Mouse (Mus musculus) bone marrow, adult 2 months (tissue): ENCODE measurements around the gene Osbpl6. TPM values are rescaled to one million over a fixed set of nuclear protein-coding genes. Genes with fewer than 3 reads are reported as not detected.
"Not testable (repeated sequence)": the region's sequence is repeated elsewhere in the genome, so short reads cannot be mapped to it uniquely, and the experiment has no call there.

Experiments
- H3K27ac ChIP-seq: fragments of 200-500 bp; 2 replicates; pipeline ENCODE4 v1.5.1; 2012; ENCODE audit warnings: low read depth, mild to moderate bottlenecking, control low read depth, inconsistent platforms, low read length; ENCODE audit not compliant: control insufficient read depth, poor library complexity, insufficient read depth
- H3K4me1 ChIP-seq: fragments of 200-500 bp; 2 replicates; pipeline ENCODE4 v1.6.1; 2011; ENCODE audit warnings: low read length; ENCODE audit not compliant: control insufficient read depth, insufficient read depth
- H3K4me3 ChIP-seq: fragments of 200-500 bp; replicated peaks from 2 replicates; pipeline ENCODE3; 2011; ENCODE audit warnings: mild to moderate bottlenecking, low read depth, low read length, control low read depth; ENCODE audit not compliant: control insufficient read depth
- CTCF ChIP-seq: fragments of 200-500 bp; IDR thresholded peaks from 2 replicates; pipeline ENCODE4 v1.5.1; 2011; ENCODE audit warnings: low read length, control low read depth; ENCODE audit not compliant: control insufficient read depth, insufficient read depth
- POLR2A ChIP-seq: fragments of 200-500 bp; IDR thresholded peaks from 2 replicates; pipeline ENCODE4 v1.6.1; 2011; ENCODE audit warnings: low read depth, mild to moderate bottlenecking, control low read depth, low read length, borderline replicate concordance; ENCODE audit not compliant: control insufficient read depth
- WGBS: fragments of 180-500 bp; shearing (Covaris S2); methylation state at CpG from one replicate; pipeline ENCODE4 v1.1.7; 2018; 5-methylcytosine and 5-hydroxymethylcytosine counted together
- polyA plus RNA-seq: library from polyadenylated mRNA; stranded (reverse); fragments of >200 nt; gene quantifications from 2 replicates; pipeline ENCODE4 v1.2.4, GENCODE M21; 2011; ENCODE audit warnings: low replicate concordance; ENCODE audit not compliant: missing spikeins, insufficient read depth, insufficient read length

The Osbpl6 gene
- polyA plus RNA-seq, 1 experiment, result 0.92 TPM

- Histone ChIP-seq H3K4me3 (no peak overlapping the region), H3K4me1 (no peaks in the 10 kb centered on the region), H3K27ac (no peak overlapping the region)
- WGBS, result 73% methylated on average over 3 of the region's 3 CpGs
- TF ChIP-seq CTCF, result no peak
- TF ChIP-seq POLR2A, result no peak
Measured at GRCm38 (mm10) chr2:76606704-76607103, 200.4 kb downstream of the Osbpl6 start.

GRCm38 (mm10) chr2:76610326-76611104, 204.2 kb downstream of the Osbpl6 start:
- no peak overlapping the region for H3K27ac ChIP-seq
- WGBS, result 26% methylated on average over 10 of the region's 10 CpGs
- no peaks in the 10 kb centered on the region for H3K4me1 ChIP-seq
- no peak overlapping the region for H3K4me3 ChIP-seq
- no peak for TF ChIP-seq CTCF
- no peak for TF ChIP-seq POLR2A

DNA sequence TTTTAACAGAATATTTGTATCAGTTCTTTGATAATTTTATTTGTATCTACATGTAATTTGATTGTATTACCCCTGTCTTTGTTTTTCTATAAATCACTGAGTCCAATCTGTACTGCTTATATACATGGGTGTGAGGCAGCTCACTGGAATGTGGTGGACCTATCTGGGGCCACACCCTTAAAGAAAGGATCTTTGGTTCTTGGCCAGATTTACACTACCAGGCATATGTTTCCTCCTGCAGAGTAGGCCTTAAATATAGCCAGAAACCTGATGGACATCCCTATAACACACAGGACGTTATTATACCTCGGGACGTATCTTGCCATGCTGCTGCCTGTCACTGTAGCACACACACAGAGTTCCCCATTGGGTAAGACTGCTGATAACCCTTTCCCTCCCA, 205.7 kb downstream of the Osbpl6 start:
- TF ChIP-seq CTCF (no peak), POLR2A (no peak)
- WGBS, result 84% methylated on average over 3 of the region's 3 CpGs
- H3K27ac ChIP-seq, result no peak overlapping the region

GRCm38 (mm10) chr2:76618078-76618477, 211.8 kb downstream of the Osbpl6 start:
- H3K4me3 ChIP-seq, result no peak overlapping the region
- no peaks in the 10 kb centered on the region for H3K4me1 ChIP-seq
- WGBS, result 13% methylated on average over 1 of the region's 1 CpGs
- no peak for TF ChIP-seq CTCF
- TF ChIP-seq POLR2A, result no peak
- H3K27ac ChIP-seq, result no peak overlapping the region

More for the DNA sequence above, 205.7 kb downstream of the Osbpl6 start:
- Histone ChIP-seq H3K4me3 (no peak overlapping the region), H3K4me1 (no peaks in the 10 kb centered on the region)

GRCm38 (mm10) chr2:76620188-76620587, 213.9 kb downstream of the Osbpl6 start:
- Histone ChIP-seq H3K4me3 (no peak overlapping the region), H3K4me1 (no peaks in the 10 kb centered on the region), H3K27ac (no peak overlapping the region)
- no peak for TF ChIP-seq POLR2A
- TF ChIP-seq CTCF, result no peak
- WGBS, result 41% methylated on average over 5 of the region's 5 CpGs

- Histone ChIP-seq H3K4me3 (no peak overlapping the region), H3K27ac (no peak overlapping the region), H3K4me1 (no peaks in the 10 kb centered on the region)
- no peak for TF ChIP-seq CTCF
- TF ChIP-seq POLR2A, result no peak
- WGBS, result 83% methylated on average over 1 of the region's 1 CpGs
Measured at GRCm38 (mm10) chr2:76621724-76622123, 215.4 kb downstream of the Osbpl6 start.

DNA sequence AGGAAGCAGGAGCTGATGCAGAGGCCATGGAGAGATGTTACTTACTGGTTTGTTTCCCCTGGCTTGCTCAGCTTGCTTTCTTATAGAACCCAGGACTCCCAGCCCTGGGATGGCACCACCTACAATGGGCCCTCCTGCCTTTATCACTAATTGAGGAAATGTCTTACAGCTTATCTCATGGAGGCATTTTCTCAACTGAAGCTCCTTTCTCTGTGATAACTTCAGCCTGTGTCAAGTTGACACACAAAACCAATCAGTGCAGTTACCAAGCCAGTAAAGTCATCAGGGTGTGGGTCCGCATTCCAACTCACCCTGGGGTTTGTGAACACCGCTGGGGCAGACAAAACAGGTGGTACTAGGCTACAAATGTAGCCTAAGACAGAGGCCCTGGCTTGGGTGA, 216.0 kb downstream of the Osbpl6 start:
- not testable (repeated sequence) for H3K27ac ChIP-seq, H3K4me3 ChIP-seq, H3K4me1 ChIP-seq
- WGBS, result 65% methylated on average over 2 of the region's 2 CpGs

DNA sequence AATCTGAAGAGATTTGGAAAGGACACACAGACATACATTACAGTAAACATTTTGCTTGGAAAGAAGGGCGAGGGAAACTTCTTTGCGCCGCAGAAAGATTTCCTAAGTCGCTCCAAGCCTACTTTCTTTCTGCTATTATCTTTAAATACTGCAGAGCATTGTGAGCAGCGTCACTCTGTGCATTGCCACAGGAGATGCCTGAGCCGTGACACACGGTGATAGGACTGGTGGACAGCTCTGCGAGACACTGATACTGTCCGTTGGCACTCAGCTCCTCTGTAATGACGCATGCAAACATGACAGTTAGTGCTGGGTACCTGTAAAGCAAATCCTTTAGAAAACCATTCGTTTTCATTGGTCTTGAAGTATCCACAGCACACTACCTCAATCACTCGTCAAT, 224.0 kb downstream of the Osbpl6 start:
- 86% methylated on average over 12 of the region's 12 CpGs for WGBS
- no peak overlapping the region for H3K27ac ChIP-seq
- no peak overlapping the region for H3K4me3 ChIP-seq
- TF ChIP-seq POLR2A (no peak), CTCF (no peak)
- H3K4me1 ChIP-seq, result no peaks in the 10 kb centered on the region

DNA sequence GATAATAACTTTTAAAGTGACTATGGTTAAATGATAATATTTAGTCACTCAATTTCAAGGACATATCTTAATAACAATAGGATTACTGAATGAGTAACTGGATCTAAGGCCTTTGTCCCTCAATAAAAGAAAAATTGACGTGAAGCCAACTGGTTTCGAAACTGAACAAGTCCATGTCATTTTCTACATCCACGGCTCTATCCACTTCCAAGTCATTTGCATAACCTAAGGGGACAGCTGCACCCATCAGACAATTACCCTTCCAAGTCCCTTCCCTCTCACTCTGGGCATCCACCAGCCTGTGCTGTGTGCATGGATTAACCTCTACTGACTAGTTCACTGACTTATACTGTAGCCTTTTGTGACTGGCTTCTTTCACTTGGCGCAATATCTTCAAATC, 225.3 kb downstream of the Osbpl6 start:
- Histone ChIP-seq H3K4me1 (no peaks in the 10 kb centered on the region), H3K4me3 (no peak overlapping the region), H3K27ac (no peak overlapping the region)
- 82% methylated on average over 4 of the region's 4 CpGs for WGBS
- TF ChIP-seq CTCF, result no peak
- no peak for TF ChIP-seq POLR2A
